Mouse (Mus musculus) liver, embryonic 14.5 days (tissue): ENCODE data around the gene Kank2. TPM values are rescaled to one million over a fixed set of nuclear protein-coding genes. Genes with fewer than 3 reads are reported as not detected.
"Not testable (repeated sequence)": the region's sequence is repeated elsewhere in the genome, so short reads cannot be mapped to it uniquely, and the experiment has no call there.

Experiments used
- ATAC-seq: fragments of 200-750 bp; cut with Nextera tagmentation; 2 replicates; pipeline ENCODE4 v1.8.0; 2017; ENCODE audit warnings: moderate number of reproducible peaks, mild to moderate bottlenecking, moderate library complexity; ENCODE audit not compliant: insufficient read depth
- DNase-seq, 3 experiments: peaks; one replicate each; pipeline ENCODE4 v3.0.0-alpha.2; 2012 to 2013; ENCODE audit warnings: low read depth in 3 of 3, low spot score in 3 of 3
- H3K27ac ChIP-seq: fragments of 300-500 bp; sonication (generic); 2 replicates; pipeline ENCODE4 v1.5.1; 2014; ENCODE audit warnings: moderate library complexity, mild to moderate bottlenecking, control low read depth, inconsistent platforms
- H3K27me3 ChIP-seq: fragments of 300-500 bp; sonication (generic); 2 replicates; pipeline ENCODE4 v1.6.1; 2014; ENCODE audit warnings: mild to moderate bottlenecking, low read length, moderate library complexity; ENCODE audit not compliant: control insufficient read depth, insufficient read depth
- H3K36me3 ChIP-seq: fragments of 300-500 bp; sonication (generic); replicated peaks from 2 replicates; pipeline ENCODE4 v1.6.1; 2014; ENCODE audit warnings: low read depth; ENCODE audit not compliant: control insufficient read depth, insufficient read depth
- H3K4me1 ChIP-seq, 2 experiments: fragments of 200-500 bp in 1 of 2; fragments of 300-500 bp in 1 of 2; sonication (generic) in 1 of 2; replicated peaks; 2 replicates each; pipeline ENCODE4 v1.6.1; 2012 to 2014; ENCODE audit warnings: antibody characterized with exemption in 1 of 2, inconsistent platforms in 1 of 2, low read length in 1 of 2; ENCODE audit not compliant: control insufficient read depth in 2 of 2, insufficient read depth in 2 of 2
- H3K4me2 ChIP-seq: fragments of 300-500 bp; sonication (generic); 2 replicates; pipeline ENCODE4 v1.6.1; 2014; ENCODE audit warnings: low read depth, mild to moderate bottlenecking, control low read depth, moderate library complexity
- H3K4me3 ChIP-seq, 2 experiments: fragments of 200-500 bp in 1 of 2; fragments of 300-500 bp in 1 of 2; sonication (generic) in 1 of 2; 2 replicates each; pipeline ENCODE4 v1.5.1; 2012 to 2014; ENCODE audit warnings: low read depth in 2 of 2, low read length in 2 of 2, mild to moderate bottlenecking in 2 of 2, control low read depth in 1 of 2, inconsistent platforms in 1 of 2, moderate library complexity in 1 of 2; ENCODE audit not compliant: insufficient read depth in 1 of 2
- H3K9ac ChIP-seq: fragments of 300-500 bp; sonication (generic); replicated peaks from 2 replicates; pipeline ENCODE4 v1.6.1; 2014; ENCODE audit warnings: mild to moderate bottlenecking, control low read depth, moderate library complexity
- H3K9me3 ChIP-seq: fragments of 300-500 bp; sonication (generic); 2 replicates; pipeline ENCODE4 v1.6.1; 2016; ENCODE audit warnings: low read length, mixed read lengths; ENCODE audit not compliant: control insufficient read depth
- CTCF ChIP-seq: IDR thresholded peaks from 2 replicates; pipeline ENCODE4 v1.5.1; 2016; ENCODE audit warnings: antibody characterized with exemption, low read depth, control low read depth
- EP300 ChIP-seq: IDR thresholded peaks from 2 replicates; pipeline ENCODE4 v1.6.1; 2016; ENCODE audit warnings: antibody characterized with exemption, low read depth
- WGBS: fragments of 180-500 bp; shearing (Covaris S2); extraction: QIAGEN DNeasy Blood & Tissue Kit; methylation state at CpG from one replicate; pipeline ENCODE4 v1.1.7; 2014; ENCODE audit not compliant: insufficient replicate concordance; 5-methylcytosine and 5-hydroxymethylcytosine counted together
- polyA plus RNA-seq, 2 experiments: library from polyadenylated mRNA; depleted of rRNA in 1 of 2; stranded (reverse) in 1 of 2; unstranded in 1 of 2; fragments of >200 nt; fragmentation: Nextera tagmentation in 1 of 2; extraction: Ambion mirVana in 1 of 2; gene quantifications; 2 replicates each; pipeline versions ENCODE4 v1.2.1 to v1.2.3; 2012 to 2014

Kank2 gene
- polyA plus RNA-seq, 2 experiments, result 1.2 to 3.9 TPM

DNA sequence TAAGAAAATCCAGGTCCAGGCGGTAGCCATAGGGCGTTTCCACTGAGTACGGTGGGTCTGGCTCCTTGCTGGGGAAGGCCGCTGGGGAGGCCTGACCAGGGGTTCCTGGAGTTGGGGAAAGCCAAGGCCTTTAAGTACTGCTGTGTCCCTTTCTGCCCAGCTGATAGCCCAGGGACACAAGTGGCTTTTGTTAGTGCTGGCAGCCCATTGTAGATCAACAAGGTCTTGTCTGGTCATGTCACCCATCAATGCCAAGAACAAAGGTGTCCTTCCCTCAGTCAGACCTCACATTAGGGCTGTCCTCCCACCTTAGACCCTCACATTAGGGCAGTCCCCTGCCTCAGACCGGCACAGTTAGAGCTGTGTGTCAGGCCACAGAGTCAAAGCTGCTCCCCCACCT is 3.0 kb downstream of the Kank2 start:
- Histone ChIP-seq H3K9me3 (no peaks in the 10 kb centered on the region), H3K4me2 (no peak overlapping the region), H3K4me1 (peaks cover 0 to 5% of the 10 kb centered on the region in 2 experiments; a peak in 3 of 4 replicates), H3K27ac (no peak overlapping the region), H3K27me3 (no peaks in the 10 kb centered on the region; the same call in 1 of the 2 replicates), H3K9ac (no peak overlapping the region), H3K4me3 (no peak overlapping the region), H3K36me3 (no peaks in the 10 kb centered on the region)
- no peak for ATAC-seq
- TF ChIP-seq EP300 (no peak), CTCF (no peak)
- DNase-seq, result no peak
- 67% methylated on average over 5 of the region's 5 CpGs for WGBS

DNA sequence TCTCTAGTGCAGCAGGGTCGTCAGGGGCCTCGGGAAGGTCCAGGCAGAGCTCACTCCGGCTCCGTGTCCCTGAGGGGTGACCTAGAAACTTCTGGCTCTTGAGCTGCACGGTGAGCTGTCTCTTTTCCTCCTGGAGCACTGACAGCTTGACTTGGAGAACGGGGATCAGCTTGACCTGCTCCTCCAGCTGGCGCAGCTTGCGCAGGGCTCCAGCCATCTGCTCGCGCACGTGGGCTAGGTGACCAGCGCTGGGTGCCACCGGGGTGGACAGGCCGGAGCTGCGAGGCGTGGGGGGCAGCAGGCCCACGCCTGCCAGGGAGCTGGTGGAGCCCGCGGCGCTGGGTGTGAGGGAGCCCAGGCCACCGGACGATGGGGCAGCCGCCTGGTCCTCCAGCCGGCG is 3.6 kb downstream of the Kank2 start:
- no peak overlapping the region for H3K27ac ChIP-seq
- H3K4me2 ChIP-seq, result no peak overlapping the region
- DNase-seq (no peak), ATAC-seq (no peak)
- TF ChIP-seq CTCF (no peak), EP300 (no peak)
- H3K9me3 ChIP-seq, result no peaks in the 10 kb centered on the region
- H3K4me1 ChIP-seq, result peaks cover 0 to 5% of the 10 kb centered on the region in 2 experiments; a peak in 3 of 4 replicates
- H3K27me3 ChIP-seq, result no peaks in the 10 kb centered on the region; the same call in 1 of the 2 replicates
- no peak overlapping the region for H3K9ac ChIP-seq
- H3K36me3 ChIP-seq, result no peaks in the 10 kb centered on the region
- 93% methylated on average over 24 of the region's 25 CpGs for WGBS
- no peak overlapping the region for H3K4me3 ChIP-seq

DNA sequence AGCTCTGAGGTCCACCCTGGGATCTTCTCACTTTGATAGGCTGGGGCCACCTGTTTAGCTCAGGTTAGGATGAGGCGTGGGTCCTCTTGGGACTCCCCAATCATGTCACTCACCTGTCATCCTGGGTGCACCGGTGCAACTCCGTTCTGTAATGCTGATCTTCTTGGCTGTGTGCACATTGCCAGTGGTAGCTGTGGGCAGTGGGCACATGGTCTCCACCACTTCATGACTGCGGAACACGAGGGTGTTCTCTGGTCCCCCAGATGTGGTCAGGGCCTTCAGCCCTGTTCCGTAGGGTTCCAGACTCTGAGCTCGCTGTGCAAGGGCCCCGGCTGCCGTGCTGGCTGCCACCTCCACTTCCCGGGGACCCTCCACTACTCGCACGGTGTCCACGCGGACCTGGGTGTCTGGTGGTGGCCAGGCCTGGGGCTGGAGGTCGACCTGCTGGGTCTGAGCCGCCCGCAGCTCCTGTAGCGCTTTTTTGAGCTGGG is 4.2 kb downstream of the Kank2 start:
- Histone ChIP-seq H3K36me3 (no peaks in the 10 kb centered on the region), H3K4me1 (peaks cover 0 to 3% of the 10 kb centered on the region in 2 experiments; a peak in 3 of 4 replicates), H3K9ac (no peak overlapping the region), H3K27me3 (no peaks in the 10 kb centered on the region; the same call in 1 of the 2 replicates), H3K27ac (no peak overlapping the region), H3K4me2 (no peak overlapping the region), H3K9me3 (no peaks in the 10 kb centered on the region), H3K4me3 (no peak overlapping the region)
- ATAC-seq, result no peak
- WGBS, result 77% methylated on average over 18 of the region's 18 CpGs
- TF ChIP-seq EP300, result no peak
- no peak for DNase-seq

DNA sequence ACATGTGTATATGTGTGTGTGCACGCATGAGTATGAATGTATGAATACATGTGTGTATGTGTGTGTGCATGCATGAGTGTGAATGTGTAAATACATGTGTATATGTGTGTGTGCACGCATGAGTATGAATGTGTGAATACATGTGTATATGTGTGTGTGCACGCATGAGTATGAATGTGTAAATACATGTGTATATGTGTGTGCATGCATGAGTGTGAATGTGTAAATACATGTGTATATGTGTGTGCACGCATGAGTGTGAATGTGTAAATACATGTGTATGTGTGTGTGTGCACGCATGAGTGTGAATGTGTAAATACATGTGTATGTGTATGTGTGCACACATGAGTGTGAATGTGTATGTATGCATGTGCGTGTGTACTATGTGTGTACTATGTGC is 5.0 kb downstream of the Kank2 start:
- not testable (repeated sequence) for H3K4me1 ChIP-seq, H3K4me2 ChIP-seq, H3K9me3 ChIP-seq, H3K27me3 ChIP-seq, DNase-seq, H3K4me3 ChIP-seq, ATAC-seq, H3K27ac ChIP-seq, H3K9ac ChIP-seq, H3K36me3 ChIP-seq
- 79% methylated on average over 6 of the region's 6 CpGs for WGBS

DNA sequence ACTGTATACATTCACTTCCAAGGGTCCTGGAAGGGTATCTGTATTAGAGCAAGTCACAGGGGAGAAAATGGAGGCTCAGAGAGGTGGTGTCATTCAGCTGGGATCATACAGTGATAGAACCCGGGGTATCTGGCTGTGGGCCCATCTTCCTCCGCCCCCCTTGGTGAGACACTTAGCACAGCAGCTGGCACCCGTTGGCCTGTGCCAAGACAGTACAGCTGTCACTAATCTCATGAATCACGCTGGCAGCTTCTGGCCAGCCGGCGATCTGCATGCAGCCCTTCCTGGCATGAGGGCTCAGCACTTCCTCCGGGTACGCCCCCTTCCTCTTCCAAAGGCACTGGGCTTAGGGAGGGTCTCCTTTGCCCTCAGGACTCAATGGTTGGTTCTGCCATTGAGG is 5.9 kb downstream of the Kank2 start:
- no peak overlapping the region for H3K9ac ChIP-seq

More for the DNA sequence above, 5.9 kb downstream of the Kank2 start:
- TF ChIP-seq CTCF (no peak), EP300 (no peak)
- Histone ChIP-seq H3K4me2 (no peak overlapping the region), H3K27me3 (no peaks in the 10 kb centered on the region), H3K27ac (no peak overlapping the region), H3K4me3 (no peak overlapping the region), H3K36me3 (no peaks in the 10 kb centered on the region), H3K9me3 (no peaks in the 10 kb centered on the region), H3K4me1 (peaks cover 0 to 3% of the 10 kb centered on the region in 2 experiments; a peak in 2 of 4 replicates)
- no peak for ATAC-seq
- no peak for DNase-seq
- 38% methylated on average over 8 of the region's 8 CpGs for WGBS
